Mouse (Mus musculus): Measurements from ENCODE around the gene Ncoa6.

- TF ChIP-seq POLR2A (IDR thresholded peaks at IDR 0.05; ENCODE audit: control insufficient read depth, low read depth, low read length) (no peak), CTCF (IDR thresholded peaks at IDR 0.05; ENCODE audit: control insufficient read depth, insufficient read depth, insufficient replicate concordance, low read depth, low read length) (no peak)
These were observed 92.6 kb downstream of the Ncoa6 start for GRCm38 (mm10) chr2:155381060-155381437.
